Mouse (Mus musculus) ES-E14 (cell line): Measurements from ENCODE around the gene Cep55. TPM values are rescaled to one million over a fixed set of nuclear protein-coding genes. Genes with fewer than 3 reads are reported as not detected.

Experiments
- DNase-seq: peaks from one replicate; pipeline ENCODE4 v3.0.0-alpha.2; 2013; ENCODE audit warnings: low read depth, low spot score
- H3K27ac ChIP-seq: 2 replicates; pipeline ENCODE4 v1.5.1; 2012; ENCODE audit warnings: low read depth, mild to moderate bottlenecking, low read length, moderate library complexity, mixed read lengths; ENCODE audit not compliant: poor library complexity, insufficient read depth, severe bottlenecking
- H3K36me3 ChIP-seq: 2 replicates; pipeline ENCODE4 v1.6.1; 2012; ENCODE audit warnings: mild to moderate bottlenecking, low read length, moderate library complexity, mixed read lengths; ENCODE audit not compliant: control insufficient read depth, poor library complexity, insufficient read depth, severe bottlenecking
- H3K4me1 ChIP-seq, 2 experiments: fragments of 150-350 bp in 1 of 2; sonication (generic) in 1 of 2; 2 replicates each; pipeline ENCODE4 v1.6.1; 2012; ENCODE audit warnings: low read length in 2 of 2, mild to moderate bottlenecking in 1 of 2, mixed read lengths in 1 of 2; ENCODE audit not compliant: control insufficient read depth in 2 of 2, insufficient read depth in 2 of 2, poor library complexity in 1 of 2
- H3K4me3 ChIP-seq, 2 experiments: fragments of 150-350 bp in 1 of 2; sonication (generic) in 1 of 2; 2 replicates each; pipeline ENCODE4 v1.5.1; 2012; ENCODE audit warnings: low read length in 2 of 2, low read depth in 1 of 2, mild to moderate bottlenecking in 1 of 2, mixed read lengths in 1 of 2; ENCODE audit not compliant: insufficient read depth in 1 of 2, poor library complexity in 1 of 2, severe bottlenecking in 1 of 2
- H3K9ac ChIP-seq: 2 replicates; pipeline ENCODE4 v1.6.1; 2012; ENCODE audit warnings: low read depth, mild to moderate bottlenecking, low read length, mixed read lengths; ENCODE audit not compliant: poor library complexity, insufficient read depth, severe bottlenecking
- H3K9me3 ChIP-seq: fragments of 150-350 bp; sonication (generic); 2 replicates; pipeline ENCODE4 v1.6.1; 2012; ENCODE audit warnings: low read depth, mild to moderate bottlenecking, low read length; ENCODE audit not compliant: control insufficient read depth, insufficient read depth
- CHD2 ChIP-seq: IDR thresholded peaks from 2 replicates; pipeline ENCODE4 v1.6.1; 2014; ENCODE audit warnings: mild to moderate bottlenecking, low read depth, low read length, inconsistent platforms
- HCFC1 ChIP-seq: IDR thresholded peaks from 2 replicates; pipeline ENCODE4 v1.6.1; 2012; ENCODE audit warnings: low read length, inconsistent platforms, borderline replicate concordance; ENCODE audit not compliant: insufficient read depth
- MAFK ChIP-seq: IDR thresholded peaks from 2 replicates; pipeline ENCODE4 v1.6.1; 2014; ENCODE audit warnings: mild to moderate bottlenecking, low read depth, low read length, inconsistent platforms; ENCODE audit not compliant: insufficient read depth
- ZC3H11A ChIP-seq: IDR thresholded peaks from 2 replicates; pipeline ENCODE4 v1.6.1; 2012; ENCODE audit warnings: low read depth, mild to moderate bottlenecking, inconsistent platforms, low read length, borderline replicate concordance
- ZNF384 ChIP-seq: IDR thresholded peaks from 2 replicates; pipeline ENCODE4 v1.6.1; 2012; ENCODE audit warnings: low read depth, low read length, inconsistent platforms
- in situ Hi-C, 2 experiments: fragments of 600-800 bp; cut with MboI; formaldehyde crosslinking; loops; one replicate each; pipeline ENCODE4 v1.15.1; 2025; ENCODE audit warnings: low sequenced_read_pairs in 2 of 2, inconsistent platforms in 1 of 2; ENCODE audit not compliant: unreplicated experiment in 2 of 2
- total RNA-seq: library from RNA; depleted of rRNA; stranded (reverse); fragments of 300-350 nt; gene quantifications from 2 replicates; pipeline ENCODE4 v1.2.3, GENCODE M21; 2012

Gene Cep55
- total RNA-seq, 1 experiment, result 43.5 TPM

- no peaks in the 10 kb centered on the region for H3K9me3 ChIP-seq
- H3K27ac ChIP-seq, result no peak overlapping the region
- H3K36me3 ChIP-seq, result no peaks in the 10 kb centered on the region
- in situ Hi-C loops, result no loop called here
- H3K4me1 ChIP-seq, result peaks cover 1 to 5% of the 10 kb centered on the region in 2 experiments; a peak in 1 of 4 replicates
- TF ChIP-seq HCFC1, result no peak
- TF ChIP-seq CHD2, result no peak
- no peak for TF ChIP-seq ZNF384
- no peak overlapping the region for H3K9ac ChIP-seq
- no peak overlapping the region for H3K4me3 ChIP-seq
- no peak for DNase-seq
Observed at GRCm38 (mm10) chr19:38109506-38110242, 54.9 kb downstream of the Cep55 start.

- in situ Hi-C loops, result no loop called here
- H3K36me3 ChIP-seq, result no peaks in the 10 kb centered on the region
- no peak overlapping the region for H3K9ac ChIP-seq
- H3K9me3 ChIP-seq, result no peaks in the 10 kb centered on the region
- H3K27ac ChIP-seq, result no peak overlapping the region
- no peak for DNase-seq
- TF ChIP-seq MAFK, result no peak
- no peak for TF ChIP-seq CHD2
- TF ChIP-seq ZNF384, result no peak
- TF ChIP-seq HCFC1, result no peak
- no peak for TF ChIP-seq ZC3H11A
- peaks cover 1 to 5% of the 10 kb centered on the region in 2 experiments; a peak in 1 of 4 replicates for H3K4me1 ChIP-seq
- no peak overlapping the region for H3K4me3 ChIP-seq
Observed at GRCm38 (mm10) chr19:38111056-38111455, 56.2 kb downstream of the Cep55 start.

DNA sequence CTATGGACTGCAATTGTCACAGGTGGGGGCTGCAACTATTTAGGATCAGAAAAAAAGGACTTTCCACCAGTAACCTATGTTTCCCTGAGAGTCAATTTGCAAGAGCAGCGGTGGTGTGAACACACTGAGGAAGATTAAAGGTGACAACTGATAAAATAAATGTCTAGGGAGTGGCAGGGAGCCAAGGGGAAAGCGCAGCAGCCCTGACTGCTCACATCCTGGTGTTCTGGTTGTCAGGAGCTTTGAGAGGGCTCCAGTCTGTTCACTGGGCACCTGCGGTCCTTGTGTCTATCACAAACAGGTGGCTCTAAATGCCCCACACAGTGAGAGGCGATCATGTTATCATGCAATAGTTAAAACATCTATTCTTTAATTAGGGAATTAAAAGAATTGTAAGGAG lies 57.8 kb downstream of the Cep55 start:
- Histone ChIP-seq H3K4me1 (peaks cover 1 to 5% of the 10 kb centered on the region in 2 experiments; a peak in 1 of 4 replicates), H3K9ac (no peak overlapping the region), H3K9me3 (no peaks in the 10 kb centered on the region), H3K27ac (no peak overlapping the region), H3K4me3 (no peak overlapping the region), H3K36me3 (no peaks in the 10 kb centered on the region)
- TF ChIP-seq MAFK (no peak), HCFC1 (no peak), ZC3H11A (no peak), CHD2 (no peak), ZNF384 (no peak)
- DNase-seq, result no peak
- in situ Hi-C loops, result no loop called here

- no peaks in the 10 kb centered on the region for H3K36me3 ChIP-seq
- in situ Hi-C loops, result no loop called here
Observed at GRCm38 (mm10) chr19:38114834-38115491, 60.2 kb downstream of the Cep55 start.

More at GRCm38 (mm10) chr19:38114834-38115491, 60.2 kb downstream of the Cep55 start:
- H3K4me1 ChIP-seq, result peaks cover 0 to 2% of the 10 kb centered on the region in 2 experiments; a peak in 1 of 4 replicates
- H3K4me3 ChIP-seq, result no peak overlapping the region
- no peaks in the 10 kb centered on the region for H3K9me3 ChIP-seq
- H3K9ac ChIP-seq, result no peak overlapping the region
- DNase-seq, result no peak
- TF ChIP-seq CHD2, result no peak
- no peak for TF ChIP-seq ZC3H11A
- H3K27ac ChIP-seq, result no peak overlapping the region
